Mouse (Mus musculus): ENCODE results near the gene Msh5.

DNA sequence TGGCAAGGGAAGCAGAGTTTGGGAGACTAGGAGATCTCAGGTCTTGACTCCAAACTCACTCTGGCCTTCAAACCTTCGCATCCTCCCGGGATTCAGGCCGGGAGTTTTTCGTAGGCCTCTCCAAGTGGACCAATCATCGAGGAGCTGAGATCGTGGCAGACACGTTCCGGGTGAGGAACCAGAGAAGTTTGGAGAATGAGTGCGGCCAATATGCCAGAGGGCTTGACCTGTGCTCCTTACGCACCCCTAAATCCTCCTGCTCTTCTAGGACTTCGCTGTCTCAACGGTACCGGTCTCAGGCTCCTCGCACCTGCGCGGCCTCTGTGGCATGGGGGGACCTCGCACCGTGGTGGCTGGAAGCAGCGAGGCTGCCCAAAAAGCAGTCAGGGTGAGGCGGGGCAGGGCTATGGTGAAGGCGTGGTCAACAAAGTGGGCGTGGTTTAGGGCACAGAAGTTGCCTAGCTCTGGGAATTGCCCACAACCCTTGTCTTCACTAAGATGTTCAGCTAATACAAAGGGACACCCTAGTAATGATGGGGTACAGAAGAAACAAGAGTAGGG lies 14.3 kb upstream of the Msh5 start:
- no peak for TF ChIP-seq CTCF (IDR thresholded peaks at IDR 0.05; ENCODE audit: control insufficient read depth, insufficient read depth, low read length)
- TF ChIP-seq POLR2A (IDR thresholded peaks at IDR 0.05; ENCODE audit: borderline replicate concordance, control insufficient read depth, low read depth, low read length): no peak

Data from bone marrow, adult 2 months (tissue).